Mouse (Mus musculus) lung, postnatal 0 days (tissue): ENCODE measurements at regions not wholly inside any gene's neighbourhood (a gene's known extent, or its start where the extent isn't known, plus 50 kb on each side); places are given as distances from the start of the nearest gene placed in this dataset.
"Not testable (repeated sequence)": the region's sequence is repeated elsewhere in the genome, so short reads cannot be mapped to it uniquely, and the experiment has no call there.

Source experiments
- ATAC-seq: fragments of 200-750 bp; cut with Nextera tagmentation; 2 replicates; pipeline ENCODE4 v1.8.0; 2017; ENCODE audit warnings: moderate library complexity
- DNase-seq: peaks from one replicate; pipeline ENCODE4 v3.0.0-alpha.2; 2016; ENCODE audit warnings: low spot score
- H3K27ac ChIP-seq: fragments of 300-500 bp; sonication (generic); 2 replicates; pipeline ENCODE4 v1.5.1; 2014; ENCODE audit warnings: antibody characterized with exemption, mild to moderate bottlenecking, low read length, mixed read lengths
- H3K27me3 ChIP-seq: fragments of 300-500 bp; sonication (generic); replicated peaks from 2 replicates; pipeline ENCODE4 v1.6.1; 2014; ENCODE audit warnings: low read length, mixed read lengths; ENCODE audit not compliant: insufficient read depth
- H3K36me3 ChIP-seq: fragments of 300-500 bp; sonication (generic); 2 replicates; pipeline ENCODE4 v1.6.1; 2014; ENCODE audit warnings: low read length, mixed read lengths; ENCODE audit not compliant: insufficient read depth
- H3K4me1 ChIP-seq: fragments of 300-500 bp; sonication (generic); 2 replicates; pipeline ENCODE4 v1.6.1; 2014; ENCODE audit warnings: antibody characterized with exemption, low read depth, low read length, mixed read lengths; ENCODE audit not compliant: insufficient read depth
- H3K4me2 ChIP-seq: fragments of 300-500 bp; sonication (generic); replicated peaks from 2 replicates; pipeline ENCODE4 v1.6.1; 2014; ENCODE audit warnings: low read depth, mild to moderate bottlenecking, low read length, moderate library complexity, mixed read lengths
- H3K4me3 ChIP-seq: fragments of 300-500 bp; sonication (generic); 2 replicates; pipeline ENCODE4 v1.5.1; 2014; ENCODE audit warnings: low read depth, low read length
- H3K9ac ChIP-seq: fragments of 300-500 bp; sonication (generic); replicated peaks from 2 replicates; pipeline ENCODE4 v1.6.1; 2014; ENCODE audit warnings: low read depth, mild to moderate bottlenecking
- H3K9me3 ChIP-seq: fragments of 300-500 bp; sonication (generic); 2 replicates; pipeline ENCODE4 v1.6.1; 2016; ENCODE audit warnings: low read length, mixed read lengths
- CTCF ChIP-seq: IDR thresholded peaks from 2 replicates; pipeline ENCODE4 v1.5.1; 2016; ENCODE audit warnings: antibody characterized with exemption, mild to moderate bottlenecking
- EP300 ChIP-seq: IDR thresholded peaks from 2 replicates; pipeline ENCODE4 v1.6.1; 2016; ENCODE audit warnings: antibody characterized with exemption, mild to moderate bottlenecking, control low read depth
- WGBS: fragments of 180-500 bp; shearing (Covaris S2); extraction: QIAGEN DNeasy Blood & Tissue Kit; methylation state at CpG from one replicate; pipeline ENCODE4 v1.1.7; 2014; 5-methylcytosine and 5-hydroxymethylcytosine counted together

- H3K27me3 ChIP-seq, result no peaks in the 10 kb centered on the region
- no peak overlapping the region for H3K4me3 ChIP-seq
- H3K36me3 ChIP-seq, result no peaks in the 10 kb centered on the region
- WGBS, result 77% methylated on average over 3 of the region's 3 CpGs
- H3K9ac ChIP-seq, result no peak overlapping the region
- TF ChIP-seq EP300 (no peak), CTCF (no peak)
- H3K27ac ChIP-seq, result no peak overlapping the region
- ATAC-seq (no peak), DNase-seq (no peak)
- no peak overlapping the region for H3K4me2 ChIP-seq
- no peaks in the 10 kb centered on the region for H3K9me3 ChIP-seq
- no peaks in the 10 kb centered on the region for H3K4me1 ChIP-seq
Observed at GRCm38 (mm10) chr4:51868250-51868649, 570.8 kb upstream of the Smc2 start.

- H3K27ac ChIP-seq, H3K4me1 ChIP-seq, H3K36me3 ChIP-seq, H3K27me3 ChIP-seq, DNase-seq, ATAC-seq, H3K4me2 ChIP-seq, H3K9ac ChIP-seq, H3K4me3 ChIP-seq, H3K9me3 ChIP-seq: not testable (repeated sequence)
Observed at GRCm38 (mm10) chr4:51868716-51869115, 570.3 kb upstream of the Smc2 start.

GRCm38 (mm10) chr4:51885460-51885859 is 553.6 kb upstream of the Smc2 start:
- no peaks in the 10 kb centered on the region for H3K27me3 ChIP-seq
- H3K9me3 ChIP-seq, result no peaks in the 10 kb centered on the region
- no peaks in the 10 kb centered on the region for H3K36me3 ChIP-seq
- DNase-seq, result no peak
- no peak overlapping the region for H3K27ac ChIP-seq
- H3K9ac ChIP-seq, result no peak overlapping the region
- TF ChIP-seq CTCF (no peak), EP300 (no peak)
- no peak overlapping the region for H3K4me2 ChIP-seq
- 48% methylated on average over 4 of the region's 4 CpGs for WGBS
- H3K4me3 ChIP-seq, result no peak overlapping the region
- no peaks in the 10 kb centered on the region for H3K4me1 ChIP-seq
- no peak for ATAC-seq

GRCm38 (mm10) chr4:51889280-51889679 is 549.8 kb upstream of the Smc2 start:
- Histone ChIP-seq H3K9ac (no peak overlapping the region), H3K4me3 (no peak overlapping the region), H3K4me1 (no peaks in the 10 kb centered on the region), H3K27me3 (no peaks in the 10 kb centered on the region), H3K36me3 (no peaks in the 10 kb centered on the region), H3K4me2 (no peak overlapping the region), H3K9me3 (no peaks in the 10 kb centered on the region), H3K27ac (no peak overlapping the region)
- TF ChIP-seq CTCF, result no peak
- no peak for TF ChIP-seq EP300
- DNase-seq (no peak), ATAC-seq (no peak)
- WGBS, result 73% methylated on average over 2 of the region's 2 CpGs

- Histone ChIP-seq H3K4me1 (no peaks in the 10 kb centered on the region), H3K4me2 (no peak overlapping the region), H3K4me3 (no peak overlapping the region), H3K9ac (no peak overlapping the region), H3K36me3 (no peaks in the 10 kb centered on the region), H3K27ac (no peak overlapping the region), H3K9me3 (no peaks in the 10 kb centered on the region), H3K27me3 (no peaks in the 10 kb centered on the region)
- TF ChIP-seq CTCF (no peak), EP300 (no peak)
- ATAC-seq, result no peak
- no peak for DNase-seq
Observed at GRCm38 (mm10) chr4:51928245-51928644, 510.8 kb upstream of the Smc2 start.

GRCm38 (mm10) chr4:51969751-51970150 is 469.3 kb upstream of the Smc2 start:
- H3K4me1 ChIP-seq, result no peaks in the 10 kb centered on the region
- DNase-seq, result no peak
- H3K9ac ChIP-seq, result no peak overlapping the region
- no peak for ATAC-seq
- no peak overlapping the region for H3K4me3 ChIP-seq
- no peaks in the 10 kb centered on the region for H3K27me3 ChIP-seq
- 81% methylated on average over 10 of the region's 10 CpGs for WGBS
- H3K36me3 ChIP-seq, result no peaks in the 10 kb centered on the region
- H3K4me2 ChIP-seq, result no peak overlapping the region
- H3K9me3 ChIP-seq, result no peaks in the 10 kb centered on the region
- TF ChIP-seq CTCF (no peak), EP300 (no peak)
- no peak overlapping the region for H3K27ac ChIP-seq

- H3K4me2 ChIP-seq, result no peak overlapping the region
- WGBS, result 80% methylated on average over 8 of the region's 8 CpGs
- TF ChIP-seq CTCF, result no peak
- no peak for TF ChIP-seq EP300
- H3K9me3 ChIP-seq, result no peaks in the 10 kb centered on the region
- H3K36me3 ChIP-seq, result no peaks in the 10 kb centered on the region
- no peaks in the 10 kb centered on the region for H3K27me3 ChIP-seq
- no peak overlapping the region for H3K9ac ChIP-seq
- ATAC-seq (no peak), DNase-seq (no peak)
- no peaks in the 10 kb centered on the region for H3K4me1 ChIP-seq
- no peak overlapping the region for H3K4me3 ChIP-seq
- H3K27ac ChIP-seq, result no peak overlapping the region
Observed at GRCm38 (mm10) chr4:51978962-51979361, 460.1 kb upstream of the Smc2 start.
